Mouse (Mus musculus) forebrain, embryonic 11.5 days (tissue): ENCODE data around the gene Hba-a2. TPM values are rescaled to one million over a fixed set of nuclear protein-coding genes. Genes with fewer than 3 reads are reported as not detected.

Experiments used
- ATAC-seq: fragments of 200-750 bp; cut with Nextera tagmentation; replicated peaks from 2 replicates; pipeline ENCODE4 v1.8.0; 2017; ENCODE audit warnings: moderate TSS enrichment; ENCODE audit not compliant: low FRiP score
- DNase-seq: peaks from one replicate; pipeline ENCODE4 v3.0.0-alpha.2; 2017; ENCODE audit warnings: low spot score
- H3K27ac ChIP-seq: fragments of 300-500 bp; sonication (generic); 2 replicates; pipeline ENCODE4 v1.5.1; 2014; ENCODE audit warnings: low read depth, low read length
- H3K27me3 ChIP-seq: fragments of 300-500 bp; sonication (generic); 2 replicates; pipeline ENCODE4 v1.6.1; 2014; ENCODE audit warnings: mild to moderate bottlenecking, low read length, mixed read lengths; ENCODE audit not compliant: control insufficient read depth, insufficient read depth
- H3K36me3 ChIP-seq: fragments of 300-500 bp; sonication (generic); 2 replicates; pipeline ENCODE4 v1.6.1; 2014; ENCODE audit warnings: mild to moderate bottlenecking, low read length, moderate library complexity, mixed read lengths; ENCODE audit not compliant: control insufficient read depth, insufficient read depth
- H3K4me1 ChIP-seq: fragments of 300-500 bp; sonication (generic); replicated peaks from 2 replicates; pipeline ENCODE4 v1.6.1; 2014; ENCODE audit warnings: low read length, mixed read lengths; ENCODE audit not compliant: control insufficient read depth, insufficient read depth
- H3K4me2 ChIP-seq: fragments of 300-500 bp; sonication (generic); 2 replicates; pipeline ENCODE4 v1.6.1; 2014; ENCODE audit warnings: low read depth, mild to moderate bottlenecking, low read length, moderate library complexity, mixed read lengths; ENCODE audit not compliant: severe bottlenecking
- H3K4me3 ChIP-seq: fragments of 300-500 bp; sonication (generic); 2 replicates; pipeline ENCODE4 v1.5.1; 2014; ENCODE audit warnings: low read depth, low read length
- H3K9ac ChIP-seq: fragments of 300-500 bp; sonication (generic); 2 replicates; pipeline ENCODE4 v1.6.1; 2014; ENCODE audit warnings: low read length
- H3K9me3 ChIP-seq: fragments of 300-500 bp; sonication (generic); 2 replicates; pipeline ENCODE4 v1.6.1; 2016; ENCODE audit warnings: low read length, mixed read lengths; ENCODE audit not compliant: control insufficient read depth
- WGBS: fragments of 180-500 bp; shearing (Covaris S2); extraction: QIAGEN DNeasy Blood & Tissue Kit; methylation state at CpG from one replicate; pipeline ENCODE4 v1.1.7; 2014; 5-methylcytosine and 5-hydroxymethylcytosine counted together
- polyA plus RNA-seq: library from polyadenylated mRNA; unstranded; fragments of >200 nt; fragmentation: Nextera tagmentation; extraction: Ambion mirVana; gene quantifications from 2 replicates; pipeline ENCODE4 v1.2.1, GENCODE M21; 2014

Hba-a2 gene
- polyA plus RNA-seq, 1 experiment from 2014 or later: 5,896 TPM

DNA sequence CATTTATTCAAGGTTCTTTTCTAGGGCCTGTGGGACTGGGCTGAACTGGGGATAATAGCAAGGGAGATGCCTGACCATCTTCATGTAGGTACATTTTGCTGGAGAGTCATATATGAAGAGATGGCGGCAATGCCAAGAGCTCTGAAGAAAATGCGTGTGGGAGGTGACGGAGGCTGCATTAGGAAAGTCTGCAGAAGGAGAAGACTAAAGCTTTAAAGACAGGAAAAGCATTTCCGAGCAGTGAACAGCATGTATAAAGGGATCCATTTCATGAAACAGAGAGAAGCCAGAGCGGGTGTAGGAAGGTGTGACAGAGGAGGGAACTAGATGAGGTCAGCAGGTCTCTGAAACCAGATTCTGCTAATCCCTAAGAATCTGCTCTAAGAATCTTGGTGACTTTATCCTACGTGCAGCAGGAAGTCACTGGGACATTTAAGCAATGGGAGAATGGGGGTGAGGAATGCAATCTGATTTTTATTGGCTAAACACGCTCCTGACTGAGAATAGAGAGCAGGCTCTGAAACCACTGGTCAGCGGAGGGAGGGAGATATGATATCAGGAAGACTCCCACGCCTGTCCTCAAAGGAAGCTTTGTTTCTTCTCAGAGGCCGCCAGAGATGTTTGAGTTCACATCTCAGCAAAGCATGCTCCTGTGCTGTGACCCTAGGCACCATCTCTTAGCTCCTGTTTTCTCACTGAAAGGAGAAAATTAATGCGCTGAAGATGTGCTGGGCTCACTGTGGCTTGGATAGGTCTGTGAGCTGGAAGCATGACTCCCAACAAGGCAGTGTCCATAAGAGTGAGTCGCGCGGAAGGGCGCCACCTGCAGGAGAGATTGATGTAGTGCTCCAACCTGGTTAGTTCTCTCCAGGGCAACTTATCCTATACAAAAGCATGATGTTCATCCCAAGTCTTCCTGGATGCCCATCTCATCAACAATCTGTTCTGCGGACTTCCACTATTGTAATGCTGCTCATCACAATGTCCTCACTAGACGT is 44.5 kb downstream of the Hba-a2 start:
- Histone ChIP-seq H3K4me2 (no peak overlapping the region), H3K4me1 (no peaks in the 10 kb centered on the region), H3K27me3 (no peaks in the 10 kb centered on the region), H3K36me3 (no peaks in the 10 kb centered on the region), H3K9ac (no peak overlapping the region), H3K4me3 (no peak overlapping the region), H3K9me3 (no peaks in the 10 kb centered on the region), H3K27ac (no peak overlapping the region)
- peak; percentile 66 for ATAC-seq
- peak; percentile 82 for DNase-seq
- WGBS: 50% methylated on average over 17 of the region's 17 CpGs

DNA sequence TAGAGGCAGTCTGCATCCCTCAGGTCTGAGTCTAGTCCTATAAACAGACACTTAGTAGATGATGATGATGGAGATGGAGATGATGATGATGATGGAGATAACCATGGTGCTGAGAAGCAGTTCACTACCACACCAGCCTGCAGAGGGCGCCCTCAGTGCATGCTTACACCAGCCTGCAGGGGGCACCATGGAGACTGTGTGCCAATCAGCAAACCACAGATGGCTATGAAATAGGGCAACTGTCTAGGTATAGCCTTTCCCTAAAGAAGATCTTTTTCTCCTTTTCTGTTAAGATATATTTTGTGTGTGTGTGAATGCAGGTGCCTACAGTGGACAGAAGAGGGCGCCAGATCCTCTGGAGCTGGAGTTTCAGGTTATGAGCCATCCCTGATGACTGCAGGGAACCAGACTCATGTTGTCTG is 46.5 kb downstream of the Hba-a2 start:
- no peaks in the 10 kb centered on the region for H3K9me3 ChIP-seq
- H3K4me1 ChIP-seq: no peaks in the 10 kb centered on the region; the same call in 1 of the 2 replicates
- no peak overlapping the region for H3K27ac ChIP-seq
- H3K27me3 ChIP-seq: no peaks in the 10 kb centered on the region
- no peak for ATAC-seq
- H3K36me3 ChIP-seq: no peaks in the 10 kb centered on the region
- H3K9ac ChIP-seq: no peak overlapping the region
- H3K4me3 ChIP-seq: no peak overlapping the region
- H3K4me2 ChIP-seq: no peak overlapping the region
- DNase-seq: peak; percentile 69
- 21% methylated on average over 2 of the region's 2 CpGs for WGBS

DNA sequence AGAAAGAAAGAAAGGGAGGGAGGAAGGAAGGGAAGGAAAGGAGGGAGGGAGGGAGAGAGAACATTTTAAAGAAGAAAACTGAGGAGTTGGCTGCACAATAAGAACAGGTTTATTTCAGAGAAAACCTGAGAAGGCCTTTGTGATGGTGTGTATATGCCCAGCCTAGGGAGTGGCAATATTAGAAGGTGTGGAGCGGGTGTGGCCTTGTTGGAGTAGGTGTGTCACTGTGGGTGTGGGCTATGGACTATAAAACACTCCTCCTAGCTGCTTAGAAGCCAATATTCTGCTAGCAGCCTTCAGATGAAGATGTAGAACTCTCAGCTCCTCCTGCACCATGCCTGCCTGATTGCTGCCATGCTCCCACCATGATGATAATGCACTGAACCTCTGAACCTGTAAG is 47.1 kb downstream of the Hba-a2 start:
- 86% methylated on average over 1 of the region's 1 CpGs for WGBS

DNA sequence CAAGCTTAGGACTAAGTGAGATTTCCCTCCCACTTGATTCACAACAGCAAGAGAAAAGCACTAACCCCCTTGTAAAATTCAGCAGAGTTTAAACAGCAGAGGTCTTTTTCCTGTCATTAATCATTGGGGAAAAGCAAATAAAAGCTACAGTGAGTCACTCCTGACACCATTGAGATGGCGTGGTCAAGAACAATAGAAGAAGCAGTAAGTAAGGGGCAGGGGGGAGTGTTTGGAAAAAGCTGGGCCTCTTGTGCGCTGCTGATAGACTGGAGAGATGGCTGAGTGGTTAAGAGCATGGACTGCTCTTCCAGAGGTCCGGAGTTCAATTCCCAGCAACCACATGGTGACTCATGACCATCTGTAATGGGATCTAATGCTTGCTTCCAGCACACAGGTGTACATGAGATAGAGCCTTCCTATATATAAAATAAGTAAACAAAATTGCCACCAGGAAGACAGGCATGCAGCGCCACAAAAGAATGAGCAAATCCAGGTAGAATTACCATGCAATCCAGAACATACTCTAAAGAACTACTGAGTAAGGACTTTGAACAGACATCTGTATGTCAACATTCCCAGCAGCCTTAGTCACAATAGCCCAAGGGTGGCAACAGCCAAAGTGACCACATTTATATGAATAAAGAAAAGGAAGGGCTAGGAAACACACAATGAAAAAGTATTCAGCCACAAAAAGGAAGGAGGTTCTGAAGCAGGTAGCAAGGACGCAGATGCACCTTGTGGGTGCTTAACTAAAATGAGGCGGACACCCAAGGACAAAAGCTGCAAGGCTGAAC is 49.4 kb downstream of the Hba-a2 start:
- Histone ChIP-seq H3K9ac (no peak overlapping the region), H3K36me3 (no peaks in the 10 kb centered on the region; the same call in 1 of the 2 replicates), H3K4me2 (no peak overlapping the region), H3K4me1 (peaks cover 6% of the 10 kb centered on the region; the same call in 1 of the 2 replicates), H3K9me3 (no peaks in the 10 kb centered on the region), H3K27me3 (no peaks in the 10 kb centered on the region), H3K4me3 (no peak overlapping the region), H3K27ac (no peak overlapping the region)
- no peak for DNase-seq
- 77% methylated on average over 6 of the region's 6 CpGs for WGBS
- no peak for ATAC-seq

More for the DNA sequence above, 47.1 kb downstream of the Hba-a2 start:
- Histone ChIP-seq H3K9ac (no peak overlapping the region), H3K4me3 (no peak overlapping the region), H3K9me3 (no peaks in the 10 kb centered on the region), H3K27ac (no peak overlapping the region), H3K4me1 (peaks cover under 1% of the 10 kb centered on the region; the same call in 1 of the 2 replicates), H3K27me3 (no peaks in the 10 kb centered on the region), H3K36me3 (no peaks in the 10 kb centered on the region), H3K4me2 (no peak overlapping the region)
- no peak for ATAC-seq
- no peak for DNase-seq

Other genes starting within 250 kb of the Hba-a2 start
- gene Il9r, start 96.2 kb upstream of the Hba-a2 start, polyA plus RNA-seq: not detected in 2 replicates
- gene Snrnp25, start 91.1 kb upstream of the Hba-a2 start, polyA plus RNA-seq: 86.2 and 92.7 TPM in 2 replicates
- 20.4 and 21.3 TPM in 2 replicates for gene Rhbdf1, start 74.2 kb upstream of the Hba-a2 start, polyA plus RNA-seq
- gene Mpg, start 70.0 kb upstream of the Hba-a2 start, polyA plus RNA-seq: 27.7 and 28.0 TPM in 2 replicates
- gene Nprl3, start 28.8 kb upstream of the Hba-a2 start, polyA plus RNA-seq: 41.6 and 44.5 TPM in 2 replicates
- 3,449 and 3,516 TPM in 2 replicates for gene Hba-x, start 20.1 kb upstream of the Hba-a2 start, polyA plus RNA-seq
- gene Hba-a1, start 13.0 kb upstream of the Hba-a2 start, polyA plus RNA-seq: 3,025 and 3,069 TPM in 2 replicates
- gene Hbq1b, start 9.5 kb upstream of the Hba-a2 start, polyA plus RNA-seq: 5.8 and 6.3 TPM in 2 replicates
- gene Hbq1a, start 3.6 kb downstream of the Hba-a2 start, polyA plus RNA-seq: not detected in 2 replicates
- gene Sh3pxd2b, start 51.3 kb downstream of the Hba-a2 start, polyA plus RNA-seq: 27.7 and 28.4 TPM in 2 replicates
- gene Ubtd2, start 158.9 kb downstream of the Hba-a2 start, polyA plus RNA-seq: 72.2 and 79.6 TPM in 2 replicates
- gene Efcab9, start 235.6 kb downstream of the Hba-a2 start, polyA plus RNA-seq: 0.29 TPM in 1 of 2 replicates, not detected in the other
- 1.4 and 1.8 TPM in 2 replicates for gene Stk10, start 236.8 kb downstream of the Hba-a2 start, polyA plus RNA-seq